Mouse (Mus musculus): ENCODE measurements around the gene Nln. TPM values are rescaled to one million over a fixed set of nuclear protein-coding genes. Genes with fewer than 3 reads are reported as not detected.

Nln gene
- polyA plus RNA-seq, 1 experiment, result 10.8 TPM

- no peaks in the 10 kb centered on the region for H3K79me2 ChIP-seq (ENCODE audit: control insufficient read depth, insufficient read depth)
- no peak overlapping the region for H3K4me3 ChIP-seq
- H3K27me3 ChIP-seq (ENCODE audit: control insufficient read depth, insufficient read depth, insufficient read length), result no peaks in the 10 kb centered on the region
- TF ChIP-seq POLR2A (IDR thresholded peaks at IDR 0.05; ENCODE audit: insufficient read length, low read depth), result no peak
- no peak for TF ChIP-seq TCF3 (IDR thresholded peaks at IDR 0.05; ENCODE audit: insufficient read length, low read depth)
- TF ChIP-seq E2F4 (IDR thresholded peaks at IDR 0.05; ENCODE audit: insufficient read depth), result no peak
- H3ac ChIP-seq (ENCODE audit: control insufficient read depth, insufficient read length), result no peak overlapping the region
- peak overlapping the region; percentile 79 for H3K4me2 ChIP-seq (ENCODE audit: low read depth)
- no peaks in the 10 kb centered on the region for H3K36me3 ChIP-seq (ENCODE audit: control insufficient read depth, insufficient read depth)
Measured at GRCm38 (mm10) chr13:103977844-103978243, 131.6 kb downstream of the Nln start.

GRCm38 (mm10) chr13:103976181-103976724 is 133.2 kb downstream of the Nln start:
- no peaks in the 10 kb centered on the region for H3K36me3 ChIP-seq (ENCODE audit: control insufficient read depth, insufficient read depth)
- H3K4me3 ChIP-seq, result no peak overlapping the region
- H3ac ChIP-seq (ENCODE audit: control insufficient read depth, insufficient read length), result no peak overlapping the region
- no peaks in the 10 kb centered on the region for H3K79me2 ChIP-seq (ENCODE audit: control insufficient read depth, insufficient read depth)
- TF ChIP-seq POLR2AphosphoS2 (IDR thresholded peaks at IDR 0.05; ENCODE audit: insufficient read length, low read depth) (no peak), E2F4 (IDR thresholded peaks at IDR 0.05; ENCODE audit: insufficient read depth) (no peak), TCF12 (IDR thresholded peaks at IDR 0.05; ENCODE audit: insufficient read depth, poor library complexity, severe bottlenecking) (peak; percentile 44), TCF3 (IDR thresholded peaks at IDR 0.05; ENCODE audit: insufficient read length, low read depth) (peak; percentile 40), REST (IDR thresholded peaks at IDR 0.05; ENCODE audit: insufficient read depth, insufficient read length) (no peak), MYOD1 (IDR thresholded peaks at IDR 0.05; ENCODE audit: control insufficient read depth in 1 of 3, insufficient read length in 2 of 3, low read depth in 2 of 3) (peak in 2 of 3 experiments; percentile 66 to 89), POLR2A (IDR thresholded peaks at IDR 0.05; ENCODE audit: insufficient read length, low read depth) (no peak), MYOG (IDR thresholded peaks at IDR 0.05; ENCODE audit: control insufficient read depth in 1 of 3, insufficient read depth in 1 of 3, insufficient read length in 2 of 3, low read depth in 2 of 3) (peak in 2 of 3 experiments; percentile 20 to 91)
- H3K27me3 ChIP-seq (ENCODE audit: control insufficient read depth, insufficient read depth, insufficient read length), result no peaks in the 10 kb centered on the region
- H3K4me2 ChIP-seq (ENCODE audit: low read depth), result no peak overlapping the region

GRCm38 (mm10) chr13:103975101-103975500 is 134.3 kb downstream of the Nln start:
- Histone ChIP-seq H3ac (ENCODE audit: control insufficient read depth, insufficient read length) (no peak overlapping the region), H3K4me2 (ENCODE audit: low read depth) (no peak overlapping the region), H3K27me3 (ENCODE audit: control insufficient read depth, insufficient read depth, insufficient read length) (no peaks in the 10 kb centered on the region), H3K79me2 (ENCODE audit: control insufficient read depth, insufficient read depth) (no peaks in the 10 kb centered on the region), H3K36me3 (ENCODE audit: control insufficient read depth, insufficient read depth) (no peaks in the 10 kb centered on the region), H3K4me3 (no peak overlapping the region)
- TF ChIP-seq MAX (IDR thresholded peaks at IDR 0.05; ENCODE audit: low read depth) (no peak), E2F4 (IDR thresholded peaks at IDR 0.05; ENCODE audit: insufficient read depth) (no peak), USF1 (IDR thresholded peaks at IDR 0.05; ENCODE audit: low read depth) (no peak), SRF (IDR thresholded peaks at IDR 0.05; ENCODE audit: control insufficient read depth, insufficient read length, low read depth) (no peak), POLR2AphosphoS2 (IDR thresholded peaks at IDR 0.05; ENCODE audit: insufficient read length, low read depth) (no peak)

- no peaks in the 10 kb centered on the region for H3K27me3 ChIP-seq (ENCODE audit: control insufficient read depth, insufficient read depth, insufficient read length)
- H3ac ChIP-seq (ENCODE audit: control insufficient read depth, insufficient read length), result no peak overlapping the region
- no peak overlapping the region for H3K4me3 ChIP-seq
- no peaks in the 10 kb centered on the region for H3K79me2 ChIP-seq (ENCODE audit: control insufficient read depth, insufficient read depth)
- H3K4me2 ChIP-seq (ENCODE audit: low read depth), result no peak overlapping the region
- TF ChIP-seq REST (IDR thresholded peaks at IDR 0.05; ENCODE audit: insufficient read depth, insufficient read length) (no peak), POLR2AphosphoS2 (IDR thresholded peaks at IDR 0.05; ENCODE audit: insufficient read length, low read depth) (no peak), USF1 (IDR thresholded peaks at IDR 0.05; ENCODE audit: low read depth) (no peak), MYOG (IDR thresholded peaks at IDR 0.05; ENCODE audit: control insufficient read depth in 1 of 3, insufficient read depth in 1 of 3, insufficient read length in 2 of 3, low read depth in 2 of 3) (no peak), TCF12 (IDR thresholded peaks at IDR 0.05; ENCODE audit: insufficient read depth, poor library complexity, severe bottlenecking) (no peak), MAX (IDR thresholded peaks at IDR 0.05; ENCODE audit: low read depth) (no peak), TCF3 (IDR thresholded peaks at IDR 0.05; ENCODE audit: insufficient read length, low read depth) (no peak)
- H3K36me3 ChIP-seq (ENCODE audit: control insufficient read depth, insufficient read depth), result no peaks in the 10 kb centered on the region
Measured at GRCm38 (mm10) chr13:103973977-103974376, 135.4 kb downstream of the Nln start.

Other genes with a start within 250 kb of the Nln start
- 8.4 TPM for gene Erbin, start 189.1 kb downstream of the Nln start, polyA plus RNA-seq (2012; fragmentation: generic; extraction: Trizol)
- 4.3 TPM for gene Sgtb, start 127 bp upstream of the Nln start, polyA plus RNA-seq (2012; fragmentation: generic; extraction: Trizol)
- gene Trappc13, start 68.9 kb upstream of the Nln start, polyA plus RNA-seq (2012; fragmentation: generic; extraction: Trizol), result 22.1 TPM
- 4.6 TPM for gene Trim23, start 69.2 kb upstream of the Nln start, polyA plus RNA-seq (2012; fragmentation: generic; extraction: Trizol)
- gene Cenpk, start 119.0 kb upstream of the Nln start, polyA plus RNA-seq (2012; fragmentation: generic; extraction: Trizol), result 4.0 TPM
- 2.7 TPM for gene Ppwd1, start 119.2 kb upstream of the Nln start, polyA plus RNA-seq (2012; fragmentation: generic; extraction: Trizol)
- gene Adamts6, start 178.2 kb upstream of the Nln start, polyA plus RNA-seq (2012; fragmentation: generic; extraction: Trizol), result 2.0 TPM